Mouse (Mus musculus) embryonic stem cell, embryonic (primary cell): ENCODE data around the gene Lamp1.

Source experiments
- CTCF ChIA-PET, 4 experiments: fragments of 300-600 bp in 2 of 4; fragments of 350-600 bp in 2 of 4; sonication (Branson Sonifier 250); formaldehyde crosslinking; loops; one replicate each; lab custom pipeline; 2022; ENCODE audit warnings: inconsistent platforms in 2 of 4; lab: Charles Lee
- POLR2A ChIA-PET, 4 experiments: fragments of 300-600 bp in 2 of 4; fragments of 350-600 bp in 2 of 4; sonication (Branson Sonifier 250); formaldehyde crosslinking; loops; one replicate each; lab custom pipeline; 2022; ENCODE audit warnings: antibody characterized with exemption in 4 of 4, inconsistent platforms in 1 of 4; lab: Charles Lee

Lamp1 gene

DNA sequence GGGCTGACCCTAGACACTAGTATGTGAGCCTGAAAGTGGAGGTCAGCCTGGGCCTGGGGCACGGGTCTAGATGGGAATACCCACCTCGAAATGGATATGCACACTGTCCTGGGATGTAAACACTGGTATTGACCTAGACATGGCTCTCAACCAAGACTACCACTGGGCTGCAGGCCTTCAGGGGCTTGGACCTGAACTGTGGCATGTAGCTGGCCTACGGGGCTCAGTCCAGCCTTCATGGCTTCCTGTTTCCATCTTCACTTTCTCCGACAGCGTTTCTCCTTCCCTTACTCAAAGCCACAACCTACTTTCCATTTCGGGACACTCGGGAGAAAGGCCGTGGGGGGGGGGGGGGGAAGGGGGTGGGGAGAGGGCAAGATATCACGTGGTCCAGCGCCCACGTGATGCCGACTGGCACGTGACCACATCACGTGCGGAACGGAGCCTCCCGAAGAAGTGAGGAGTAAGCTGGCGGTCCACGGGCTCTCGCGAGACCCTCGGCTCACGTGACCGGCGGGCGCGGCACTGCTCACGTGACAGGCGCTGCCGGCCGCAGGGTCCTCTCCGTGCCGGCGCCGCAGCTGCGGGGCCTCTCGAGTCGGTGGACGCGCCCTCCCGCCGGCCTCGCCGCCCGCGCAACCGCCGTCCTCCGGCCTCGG lies at the start of gene Lamp1:
TSS of gene Lamp1 (plus strand) at position 444 of the 659 bp plus-strand sequence.
- ChIA-PET CTCF (interaction anchor here in 2 of 4 experiments (0.6 to 0.9 kb wide), 4 partner anchors 9 to 247 kb away, joined by 3 to 7 read pairs (median 4); no protein-coding TSS in a partner anchor), POLR2A (interaction anchor here (0.6 to 13.8 kb wide), 60 partner anchors 8 to 807 kb away, joined by 3 to 210 read pairs (median 4); partner anchors contain the start of genes Dcun1d2 (in 3 of the 4), Tmco3 (in 3 of the 4), Cul4a (in 2 of the 4) and Grtp1 (in 2 of the 4))

GRCm38 (mm10) chr8:13109416-13109960 lies 49.5 kb upstream of the Lamp1 start:
- ChIA-PET CTCF (interaction anchor here in 1 of 4 experiments (1.1 kb wide), 1 partner anchor 23 kb away, joined by 3 read pairs; no protein-coding TSS in a partner anchor), POLR2A (interaction anchor here in 2 of 4 experiments (0.6 to 1.5 kb wide), 4 partner anchors 50 to 231 kb away, joined by 3 read pairs; partner anchors contain the start of gene Lamp1 (in 1 of the 2))

GRCm38 (mm10) chr8:13111917-13112316 lies 47.0 kb upstream of the Lamp1 start:
- CTCF ChIA-PET, result interaction anchor here in 1 of 4 experiments (1.3 kb wide), 1 partner anchor 180 kb away, joined by 3 read pairs; no protein-coding TSS in a partner anchor
- POLR2A ChIA-PET, result interaction anchor here in 1 of 4 experiments (1.5 to 1.7 kb wide), 2 partner anchors 8 to 97 kb away, joined by 4 to 5 read pairs; no protein-coding TSS in a partner anchor

DNA sequence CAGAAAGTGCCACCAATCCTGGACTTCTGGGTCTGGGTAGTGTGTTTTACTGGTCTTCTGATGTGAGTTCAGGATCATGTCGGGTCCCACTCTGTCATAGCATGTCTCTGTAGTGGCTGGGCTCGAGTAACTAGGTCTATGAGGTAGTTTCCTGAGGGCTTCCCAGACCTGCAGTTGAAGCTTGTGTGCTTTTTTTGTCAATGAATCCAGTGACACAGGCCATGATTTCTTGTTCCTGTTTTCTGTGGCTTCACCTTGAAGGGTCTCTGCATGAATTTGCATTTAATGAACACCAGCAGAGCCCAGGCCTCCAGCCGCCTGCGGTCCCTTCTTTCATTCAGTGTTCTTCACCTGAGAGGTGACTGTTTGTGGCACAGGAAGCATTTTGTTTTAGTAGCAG lies 45.7 kb upstream of the Lamp1 start:
- ChIA-PET POLR2A (interaction anchor here in 1 of 4 experiments (1.7 kb wide), 1 partner anchor 9 kb away, joined by 5 read pairs; no protein-coding TSS in a partner anchor), CTCF (no interaction called here)

DNA sequence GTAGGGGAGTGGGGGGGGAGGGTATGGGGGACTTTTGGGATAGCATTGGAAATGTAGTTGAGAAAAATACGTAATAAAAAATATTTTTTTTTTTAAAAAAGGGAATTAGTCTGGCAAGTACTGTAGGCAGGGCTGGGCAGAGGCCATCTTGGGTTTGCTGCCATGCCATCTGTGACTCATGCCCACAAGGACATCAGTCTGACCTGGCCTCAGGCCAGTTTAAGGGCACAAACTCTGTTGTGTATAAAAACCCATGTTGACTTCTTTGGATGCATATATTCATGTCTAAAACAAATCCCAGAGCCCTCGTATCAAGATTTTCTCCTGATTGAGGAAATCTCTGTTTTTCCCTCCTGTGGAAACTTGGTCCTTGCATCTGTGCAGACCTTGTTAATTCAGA lies 41.9 kb upstream of the Lamp1 start:
- ChIA-PET CTCF (no interaction called here), POLR2A (no interaction called here)

GRCm38 (mm10) chr8:13118516-13118915 lies 40.4 kb upstream of the Lamp1 start:
- POLR2A ChIA-PET, result no interaction called here
- CTCF ChIA-PET, result no interaction called here

DNA sequence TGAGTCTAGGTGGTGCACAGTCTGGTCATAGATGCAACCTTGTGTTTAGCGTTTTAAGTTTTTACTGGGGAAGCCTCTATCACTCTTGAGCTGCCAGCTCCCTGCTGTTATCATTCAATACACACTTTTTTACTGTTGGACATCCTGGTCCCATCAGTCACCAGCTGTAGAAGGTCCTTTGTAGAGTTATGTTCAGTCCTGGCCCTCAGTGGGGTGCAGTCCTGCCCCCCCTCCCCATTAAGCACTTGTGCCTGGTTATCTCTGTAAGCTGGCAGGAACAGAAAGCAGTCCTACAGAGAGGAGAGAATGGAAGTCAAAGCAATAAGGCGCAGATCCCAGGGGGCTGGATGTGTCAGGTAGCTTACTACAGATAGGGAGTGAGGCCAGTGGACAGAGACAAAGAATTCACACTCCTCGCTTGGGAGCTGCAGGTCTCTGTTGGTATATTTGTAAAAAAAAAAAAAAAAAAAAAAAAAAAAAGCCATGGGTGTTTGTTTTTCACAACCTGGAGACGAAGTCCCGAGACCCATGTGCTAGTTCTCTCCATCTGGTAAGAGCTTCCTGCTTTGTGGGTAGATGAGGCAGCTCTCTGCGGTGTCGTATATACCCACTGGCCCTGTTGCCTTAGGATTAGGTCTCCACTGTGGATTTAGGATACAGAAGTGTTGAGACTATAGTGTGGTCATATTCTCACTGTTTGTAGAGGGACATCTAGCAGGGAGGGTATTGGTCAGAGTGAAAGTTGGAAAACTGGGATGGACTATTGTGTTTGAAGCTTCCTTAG lies 37.9 kb upstream of the Lamp1 start:
- CTCF ChIA-PET, result interaction anchor here in 3 of 4 experiments (0.5 to 1.0 kb wide), 4 partner anchors 11 to 92 kb away, joined by 3 to 6 read pairs (median 4); no protein-coding TSS in a partner anchor
- POLR2A ChIA-PET, result interaction anchor here in 2 of 4 experiments (0.6 to 2.3 kb wide), 7 partner anchors 15 to 1940 kb away, joined by 3 to 6 read pairs (median 4); partner anchors contain the start of genes Cul4a (in 2 of the 2) and Pcid2 (in 2 of the 2)

- ChIA-PET POLR2A (interaction anchor here in 2 of 4 experiments (1.2 to 2.3 kb wide), 2 partner anchors 17 to 18 kb away, joined by 3 to 6 read pairs; partner anchors contain the start of genes Cul4a (in 1 of the 2) and Pcid2 (in 1 of the 2)), CTCF (no interaction called here)
Observed at GRCm38 (mm10) chr8:13122887-13123421, 36.0 kb upstream of the Lamp1 start.

DNA sequence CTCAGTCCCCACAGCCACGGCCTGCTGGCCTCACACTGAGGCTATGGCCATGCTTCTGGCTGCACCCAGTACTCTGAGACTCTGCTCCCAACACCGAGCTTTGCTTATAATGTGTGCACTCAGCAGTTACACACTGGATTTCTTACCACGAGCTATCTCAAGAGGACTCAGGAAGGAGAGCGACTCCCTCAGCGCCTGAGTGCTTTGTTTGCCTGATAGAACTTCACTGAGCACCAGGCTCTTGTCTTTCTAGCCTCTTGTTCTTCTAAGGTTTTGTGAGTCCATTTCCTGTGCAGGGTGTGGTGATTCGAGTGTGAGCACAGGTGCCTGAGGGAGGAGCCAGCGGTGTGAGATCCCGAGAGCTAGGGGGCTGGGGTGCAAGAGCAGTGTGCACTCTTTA lies 34.1 kb upstream of the Lamp1 start:
- ChIA-PET POLR2A (interaction anchor here in 3 of 4 experiments (0.6 to 2.4 kb wide), 8 partner anchors 14 to 703 kb away, joined by 3 to 7 read pairs (median 3); partner anchors contain the start of gene Lamp1 (in 1 of the 3)), CTCF (no interaction called here)

GRCm38 (mm10) chr8:13132220-13132619 lies 26.7 kb upstream of the Lamp1 start:
- POLR2A ChIA-PET, result interaction anchor here in 2 of 4 experiments (0.7 to 1.6 kb wide), 3 partner anchors 18 to 27 kb away, joined by 4 to 5 read pairs (median 4); partner anchors contain the start of gene Lamp1 (in 1 of the 2)
- CTCF ChIA-PET, result interaction anchor here (0.5 to 1.7 kb wide), 22 partner anchors 9 to 236 kb away, joined by 3 to 8 read pairs (median 3); partner anchors contain the start of genes Adprhl1 (in 1 of the 4), Cul4a (in 1 of the 4) and Pcid2 (in 1 of the 4)

GRCm38 (mm10) chr8:13139641-13140182 lies 19.2 kb upstream of the Lamp1 start:
- POLR2A ChIA-PET, result interaction anchor here in 2 of 4 experiments (1.0 to 3.7 kb wide), 30 partner anchors 9 to 409 kb away, joined by 3 to 24 read pairs (median 4); partner anchors contain the start of genes Cul4a (in 2 of the 2), Lamp1 (in 2 of the 2), Pcid2 (in 2 of the 2) and Dcun1d2 (in 1 of the 2)
- CTCF ChIA-PET, result interaction anchor here in 3 of 4 experiments (0.5 to 0.6 kb wide), 4 partner anchors 39 to 1520 kb away, joined by 3 read pairs; no protein-coding TSS in a partner anchor

DNA sequence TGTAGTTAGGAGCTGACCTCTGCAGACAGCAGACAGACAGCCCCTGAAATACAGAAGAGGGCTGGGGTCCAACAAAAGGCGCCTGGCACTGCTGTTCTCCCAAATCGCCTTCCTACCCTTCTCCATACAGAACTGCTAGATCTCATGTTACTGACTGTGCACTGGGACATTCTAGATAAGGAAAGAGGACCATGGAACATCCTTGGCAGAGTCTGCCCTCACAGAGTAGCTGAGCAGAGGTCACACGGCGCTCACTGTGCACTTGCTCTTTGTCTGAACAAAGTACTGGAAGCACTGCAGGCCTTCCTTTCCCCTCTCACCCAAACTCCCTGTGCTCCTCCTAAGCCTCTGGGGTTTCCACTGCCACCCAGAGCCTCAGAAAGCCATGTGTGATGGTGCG lies 17.3 kb upstream of the Lamp1 start:
- ChIA-PET CTCF (interaction anchor here in 2 of 4 experiments (0.5 to 1.4 kb wide), 2 partner anchors 10 to 154 kb away, joined by 4 to 5 read pairs; no protein-coding TSS in a partner anchor), POLR2A (interaction anchor here in 2 of 4 experiments (1.2 to 2.9 kb wide), 5 partner anchors 18 to 61 kb away, joined by 3 to 15 read pairs (median 7); partner anchors contain the start of gene Lamp1 (in 2 of the 2))

- CTCF ChIA-PET, result no interaction called here
- POLR2A ChIA-PET, result interaction anchor here in 2 of 4 experiments (1.2 to 3.2 kb wide), 7 partner anchors 9 to 105 kb away, joined by 4 to 20 read pairs (median 11); partner anchors contain the start of genes Lamp1 (in 2 of the 2) and Adprhl1 (in 1 of the 2)
Observed at GRCm38 (mm10) chr8:13148476-13148875, 10.5 kb upstream of the Lamp1 start.

- ChIA-PET POLR2A (interaction anchor here in 3 of 4 experiments (0.6 to 3.2 kb wide), 11 partner anchors 9 to 1539 kb away, joined by 3 to 20 read pairs (median 4); partner anchors contain the start of genes Lamp1 (in 2 of the 3) and Adprhl1 (in 1 of the 3)), CTCF (interaction anchor here in 2 of 4 experiments (0.7 to 1.0 kb wide), 4 partner anchors 10 to 151 kb away, joined by 3 to 6 read pairs (median 4); partner anchors contain the start of genes Adprhl1 (in 2 of the 2) and Lamp1 (in 1 of the 2))
Observed at GRCm38 (mm10) chr8:13149287-13149686, 9.7 kb upstream of the Lamp1 start.

GRCm38 (mm10) chr8:13149866-13150265 lies 9.1 kb upstream of the Lamp1 start:
- CTCF ChIA-PET, result interaction anchor here in 3 of 4 experiments (0.7 to 1.0 kb wide), 6 partner anchors 9 to 152 kb away, joined by 3 to 6 read pairs (median 4); partner anchors contain the start of genes Adprhl1 (in 2 of the 3) and Lamp1 (in 1 of the 3)
- POLR2A ChIA-PET, result interaction anchor here in 3 of 4 experiments (0.6 to 3.2 kb wide), 11 partner anchors 9 to 1539 kb away, joined by 3 to 20 read pairs (median 4); partner anchors contain the start of genes Lamp1 (in 2 of the 3) and Adprhl1 (in 1 of the 3)

- CTCF ChIA-PET, result no interaction called here
- POLR2A ChIA-PET, result interaction anchor here in 2 of 4 experiments (0.8 to 3.2 kb wide), 3 partner anchors 11 to 19 kb away, joined by 4 to 15 read pairs (median 4); no protein-coding TSS in a partner anchor
Observed at GRCm38 (mm10) chr8:13150929-13151328, 8.0 kb upstream of the Lamp1 start.
